Mouse (Mus musculus): ENCODE measurements around the gene Pfdn6.
A peak's percentile ranks its signal among the peaks of the same experiment; 100 is the strongest.

DNA sequence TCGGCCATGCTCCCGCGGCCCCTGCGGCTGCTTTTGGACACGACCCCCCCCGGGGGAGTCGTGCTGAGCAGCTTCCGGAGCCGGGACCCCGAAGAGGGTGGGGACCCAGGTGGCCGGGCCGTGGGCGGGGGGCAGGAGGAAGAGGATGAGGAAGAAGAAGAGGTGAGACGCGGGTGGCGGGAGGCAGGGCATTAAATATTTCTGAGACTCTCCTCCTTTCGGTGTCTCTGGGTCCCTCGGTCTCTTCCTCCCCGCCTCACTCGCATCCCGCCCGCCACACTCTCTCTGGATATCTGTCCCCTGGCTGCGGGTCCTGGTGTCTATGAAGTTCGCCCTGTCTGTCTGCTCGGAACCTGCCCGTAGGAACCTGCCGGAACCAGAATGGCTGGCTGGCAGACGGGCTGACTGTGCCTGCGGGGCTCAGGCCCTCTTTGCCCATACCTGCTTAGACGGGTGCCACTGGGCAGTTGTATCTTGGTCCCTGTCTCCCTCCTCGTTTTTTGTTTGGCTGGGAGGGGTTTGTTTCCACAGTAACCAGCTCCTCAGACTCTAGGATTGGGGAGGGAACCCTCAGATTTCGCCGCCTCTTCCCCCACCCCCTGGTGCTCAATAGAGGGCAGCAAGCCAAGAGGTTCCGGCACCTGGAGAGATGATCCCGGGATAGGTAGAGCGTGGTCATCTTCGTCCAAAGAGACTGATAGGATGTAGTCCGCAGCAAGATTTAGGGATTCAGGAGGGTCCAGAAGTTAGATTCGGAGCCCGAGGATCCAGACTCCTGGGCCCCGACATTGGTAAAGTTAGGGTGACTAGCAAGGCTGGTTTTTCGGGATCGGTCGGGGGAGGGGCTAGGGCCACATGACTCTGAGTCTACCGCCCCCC lies 9.6 kb downstream of the Pfdn6 start:
- TF ChIP-seq POLR2A (IDR thresholded peaks at IDR 0.05; ENCODE audit: low read depth, low read length), result peak; percentile 37; the same call in 1 of the 2 replicates
- no peak for TF ChIP-seq CTCF (IDR thresholded peaks at IDR 0.05; ENCODE audit: extremely low read depth, insufficient read length, insufficient replicate concordance, low read depth, low read length)

Measured in small intestine, adult 2 months (tissue).